Mouse (Mus musculus): ENCODE results near the gene Rmdn2. TPM values are rescaled to one million over a fixed set of nuclear protein-coding genes. Genes with fewer than 3 reads are reported as not detected.

Rmdn2 gene
- polyA plus RNA-seq, 1 experiment from 2014 or later = 12.7 TPM

DNA sequence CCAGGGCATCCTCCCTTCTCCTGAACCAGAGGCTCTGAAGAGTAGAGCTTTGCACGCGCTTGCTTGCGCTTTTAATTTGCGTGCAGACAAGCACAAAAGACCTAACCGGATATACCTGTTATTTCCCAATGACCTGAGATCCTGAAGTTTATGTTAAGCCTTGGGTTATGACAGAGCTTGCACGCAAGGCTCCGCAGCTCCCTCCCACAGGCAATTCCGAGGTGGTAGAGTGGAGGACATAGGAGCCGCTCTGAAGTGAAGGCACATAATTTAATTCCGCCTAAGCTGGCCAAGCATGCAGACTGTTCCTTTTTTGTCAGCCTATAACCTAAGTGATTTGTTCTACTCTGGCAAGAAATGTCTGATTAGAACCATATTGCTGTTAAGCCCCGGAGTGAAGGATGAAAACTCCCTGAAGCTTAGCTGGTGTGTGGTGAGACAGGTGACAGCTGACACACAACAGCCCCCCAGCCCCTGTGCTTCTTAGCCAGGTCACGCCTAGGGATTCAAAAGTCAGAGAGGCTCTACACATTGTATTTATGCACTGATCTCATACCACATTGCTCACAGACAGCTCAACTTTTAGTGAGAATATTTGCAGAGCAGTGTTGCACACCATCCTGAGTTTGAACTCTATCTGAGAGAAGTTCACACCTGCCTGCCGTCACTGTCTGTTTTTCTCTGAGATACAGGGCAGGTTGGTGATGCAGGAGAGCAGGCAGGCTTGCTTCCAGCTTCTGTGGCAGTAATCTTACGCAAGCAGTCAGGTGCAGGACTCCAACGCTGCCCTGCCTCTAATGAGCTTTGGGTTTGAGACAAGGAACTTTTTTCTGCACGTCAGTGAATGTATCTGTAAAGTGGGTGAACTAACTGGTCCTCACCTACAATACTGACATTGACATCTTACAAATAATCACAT is 117.2 kb downstream of the Rmdn2 start:
- DNase-seq (ENCODE audit: low spot score) = peak; percentile 82
- no peaks in the 10 kb centered on the region for H3K36me3 ChIP-seq (ENCODE audit: control insufficient read depth, insufficient read depth, low read length)
- H3K27ac ChIP-seq (replicated peaks; ENCODE audit: low read depth, low read length) = no peak overlapping the region
- WGBS = 17% methylated on average over 16 of the region's 16 CpGs
- peak overlapping the region; percentile 13; the same call in 1 of the 2 replicates for H3K4me3 ChIP-seq (ENCODE audit: low read depth, low read length)
- no peaks in the 10 kb centered on the region for H3K27me3 ChIP-seq (replicated peaks; ENCODE audit: control insufficient read depth, insufficient read depth, low read length)
- no peaks in the 10 kb centered on the region for H3K9me3 ChIP-seq (ENCODE audit: control insufficient read depth, low read length)
- peaks cover 33% of the 10 kb centered on the region for H3K4me1 ChIP-seq (ENCODE audit: control insufficient read depth, insufficient read depth, low read length)
- no peak overlapping the region for H3K9ac ChIP-seq (ENCODE audit: low read depth, low read length)
- peak; percentile 87 for ATAC-seq (ENCODE audit: low read depth)
- peak overlapping the region; percentile 46 for H3K4me2 ChIP-seq (ENCODE audit: low read depth, low read length)

DNA sequence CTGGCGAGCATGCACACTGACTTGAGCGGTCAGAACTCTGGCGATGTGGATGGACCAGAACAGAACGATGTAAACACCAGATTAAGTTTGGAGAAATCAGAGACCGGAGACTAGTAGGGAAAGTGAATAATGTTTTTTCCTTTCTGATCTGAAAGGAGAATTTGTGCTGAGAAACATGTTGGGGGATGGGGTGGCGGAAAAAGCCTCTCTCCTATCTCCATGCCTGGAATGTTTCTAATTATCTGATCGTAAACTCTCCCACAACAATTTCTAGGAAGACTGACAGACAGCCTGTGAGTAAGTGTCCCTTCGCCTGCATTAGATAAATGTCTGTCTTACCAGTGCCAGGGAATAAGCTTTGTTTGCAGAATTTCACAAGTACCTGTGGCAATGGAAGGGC is 119.3 kb downstream of the Rmdn2 start:
- WGBS = 23% methylated on average over 8 of the region's 8 CpGs
- ATAC-seq (ENCODE audit: low read depth) (no peak), DNase-seq (ENCODE audit: low spot score) (no peak)
- no peaks in the 10 kb centered on the region for H3K27me3 ChIP-seq (replicated peaks; ENCODE audit: control insufficient read depth, insufficient read depth, low read length)
- no peaks in the 10 kb centered on the region for H3K36me3 ChIP-seq (ENCODE audit: control insufficient read depth, insufficient read depth, low read length)
- no peak overlapping the region for H3K27ac ChIP-seq (replicated peaks; ENCODE audit: low read depth, low read length)
- no peak overlapping the region for H3K4me3 ChIP-seq (ENCODE audit: low read depth, low read length)
- H3K9me3 ChIP-seq (ENCODE audit: control insufficient read depth, low read length) = no peaks in the 10 kb centered on the region
- H3K4me1 ChIP-seq (ENCODE audit: control insufficient read depth, insufficient read depth, low read length) = peaks cover 33% of the 10 kb centered on the region
- no peak overlapping the region for H3K9ac ChIP-seq (ENCODE audit: low read depth, low read length)
- no peak overlapping the region for H3K4me2 ChIP-seq (ENCODE audit: low read depth, low read length)

DNA sequence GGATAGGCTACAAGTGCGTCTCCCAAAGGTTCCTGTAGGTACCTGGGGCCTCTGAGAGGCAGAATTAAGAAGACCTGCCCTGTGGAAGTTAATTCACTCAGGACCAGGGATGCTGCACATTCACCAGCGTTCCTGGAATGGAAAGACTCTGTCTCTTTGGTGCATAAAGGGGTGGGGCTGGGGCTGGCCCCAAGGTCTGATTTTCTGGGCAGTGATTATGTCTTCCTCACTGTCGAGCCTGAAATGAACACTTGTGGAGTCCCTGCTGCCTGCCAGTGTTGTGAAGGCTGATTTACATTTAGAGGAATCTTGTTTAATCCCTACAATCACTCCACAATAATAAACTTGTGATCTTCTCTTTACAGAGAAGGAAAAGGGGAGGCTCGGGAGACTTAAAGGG is 121.4 kb downstream of the Rmdn2 start:
- WGBS = 55% methylated on average over 4 of the region's 4 CpGs
- Histone ChIP-seq H3K27ac (replicated peaks; ENCODE audit: low read depth, low read length) (no peak overlapping the region), H3K9me3 (ENCODE audit: control insufficient read depth, low read length) (no peaks in the 10 kb centered on the region), H3K27me3 (replicated peaks; ENCODE audit: control insufficient read depth, insufficient read depth, low read length) (no peaks in the 10 kb centered on the region), H3K4me1 (ENCODE audit: control insufficient read depth, insufficient read depth, low read length) (peaks cover 32% of the 10 kb centered on the region), H3K9ac (ENCODE audit: low read depth, low read length) (no peak overlapping the region), H3K4me3 (ENCODE audit: low read depth, low read length) (no peak overlapping the region), H3K36me3 (ENCODE audit: control insufficient read depth, insufficient read depth, low read length) (no peaks in the 10 kb centered on the region), H3K4me2 (ENCODE audit: low read depth, low read length) (no peak overlapping the region)
- ATAC-seq (ENCODE audit: low read depth) (no peak), DNase-seq (ENCODE audit: low spot score) (no peak)

GRCm38 (mm10) chr17:79737598-79737997 is 125.9 kb downstream of the Rmdn2 start:
- H3K9ac ChIP-seq (ENCODE audit: low read depth, low read length) = no peak overlapping the region
- DNase-seq (ENCODE audit: low spot score) (no peak), ATAC-seq (ENCODE audit: low read depth) (no peak)
- H3K27ac ChIP-seq (replicated peaks; ENCODE audit: low read depth, low read length) = no peak overlapping the region
- WGBS = 53% methylated on average over 3 of the region's 3 CpGs
- no peaks in the 10 kb centered on the region for H3K36me3 ChIP-seq (ENCODE audit: control insufficient read depth, insufficient read depth, low read length)
- H3K4me1 ChIP-seq (ENCODE audit: control insufficient read depth, insufficient read depth, low read length) = peaks cover 22% of the 10 kb centered on the region; the same call in 1 of the 2 replicates
- no peak overlapping the region for H3K4me3 ChIP-seq (ENCODE audit: low read depth, low read length)
- H3K27me3 ChIP-seq (replicated peaks; ENCODE audit: control insufficient read depth, insufficient read depth, low read length) = no peaks in the 10 kb centered on the region
- H3K9me3 ChIP-seq (ENCODE audit: control insufficient read depth, low read length) = no peaks in the 10 kb centered on the region
- H3K4me2 ChIP-seq (ENCODE audit: low read depth, low read length) = no peak overlapping the region

DNA sequence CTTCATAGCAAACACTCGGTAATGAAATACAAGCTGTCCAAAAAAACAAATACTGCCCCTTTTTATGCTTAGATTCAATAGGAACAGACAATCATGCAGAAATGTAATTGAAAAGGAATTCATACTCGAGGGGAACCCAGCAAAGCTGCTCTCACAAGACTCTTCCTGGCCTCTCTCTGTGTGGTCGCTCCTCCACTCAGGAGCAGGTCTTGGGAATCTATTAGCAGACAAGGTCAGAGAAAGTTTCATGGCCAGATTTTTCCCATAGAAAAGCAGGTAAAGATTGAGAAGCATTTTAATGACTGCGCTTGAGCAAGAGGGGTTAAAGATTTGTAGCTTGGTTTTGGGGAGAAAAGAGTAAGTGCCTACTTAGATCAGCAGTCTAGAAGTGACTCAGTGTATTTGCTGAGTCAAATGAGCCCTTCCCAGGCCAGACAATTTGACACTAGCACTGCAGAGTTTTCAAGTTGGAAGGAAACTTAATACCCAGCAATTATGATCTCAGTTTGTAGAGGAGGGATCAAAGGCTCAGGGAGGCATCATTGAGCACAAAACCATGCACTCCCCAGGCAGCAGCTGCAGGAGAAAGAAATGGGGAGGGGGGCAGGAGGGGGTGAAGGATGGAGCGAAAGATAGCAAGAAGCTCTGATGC is 127.3 kb downstream of the Rmdn2 start:
- 24% methylated on average over 5 of the region's 5 CpGs for WGBS
- H3K4me2 ChIP-seq (ENCODE audit: low read depth, low read length) = no peak overlapping the region
- peak; percentile 85 for ATAC-seq (ENCODE audit: low read depth)

DNA sequence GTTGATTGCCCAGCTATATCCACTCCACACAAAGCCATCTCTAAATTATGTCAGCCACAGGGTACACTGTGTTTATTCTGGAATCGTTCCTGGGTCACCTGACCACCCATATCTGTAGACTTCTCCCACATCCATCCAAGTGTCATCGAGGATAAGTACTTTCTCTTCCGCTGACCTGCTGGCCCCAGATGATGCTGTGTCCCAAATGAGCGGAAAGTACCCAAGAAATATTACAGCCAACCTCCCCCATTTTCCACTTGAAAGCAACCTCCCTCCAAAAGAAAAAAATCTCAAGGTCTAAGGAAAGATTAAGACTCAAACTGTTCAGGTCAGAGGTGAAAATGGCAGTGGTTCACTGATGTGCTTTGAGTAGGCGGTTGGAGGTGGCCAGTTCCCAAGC is 131.0 kb downstream of the Rmdn2 start:
- WGBS = 69% methylated on average over 5 of the region's 5 CpGs
- ATAC-seq (ENCODE audit: low read depth) (no peak), DNase-seq (ENCODE audit: low spot score) (no peak)
- Histone ChIP-seq H3K4me2 (ENCODE audit: low read depth, low read length) (no peak overlapping the region), H3K9ac (ENCODE audit: low read depth, low read length) (no peak overlapping the region), H3K36me3 (ENCODE audit: control insufficient read depth, insufficient read depth, low read length) (no peaks in the 10 kb centered on the region), H3K4me1 (ENCODE audit: control insufficient read depth, insufficient read depth, low read length) (peaks cover 10% of the 10 kb centered on the region), H3K27ac (replicated peaks; ENCODE audit: low read depth, low read length) (no peak overlapping the region), H3K27me3 (replicated peaks; ENCODE audit: control insufficient read depth, insufficient read depth, low read length) (no peaks in the 10 kb centered on the region), H3K4me3 (ENCODE audit: low read depth, low read length) (no peak overlapping the region), H3K9me3 (ENCODE audit: control insufficient read depth, low read length) (peaks cover 3% of the 10 kb centered on the region)

More for the DNA sequence above, 127.3 kb downstream of the Rmdn2 start:
- H3K27me3 ChIP-seq (replicated peaks; ENCODE audit: control insufficient read depth, insufficient read depth, low read length) = no peaks in the 10 kb centered on the region
- H3K27ac ChIP-seq (replicated peaks; ENCODE audit: low read depth, low read length) = no peak overlapping the region
- H3K4me3 ChIP-seq (ENCODE audit: low read depth, low read length) = no peak overlapping the region
- no peaks in the 10 kb centered on the region for H3K36me3 ChIP-seq (ENCODE audit: control insufficient read depth, insufficient read depth, low read length)
- H3K9ac ChIP-seq (ENCODE audit: low read depth, low read length) = no peak overlapping the region
- DNase-seq (ENCODE audit: low spot score) = peak; percentile 89
- peaks cover 12% of the 10 kb centered on the region; the same call in 1 of the 2 replicates for H3K4me1 ChIP-seq (ENCODE audit: control insufficient read depth, insufficient read depth, low read length)
- H3K9me3 ChIP-seq (ENCODE audit: control insufficient read depth, low read length) = no peaks in the 10 kb centered on the region

Other genes with a start within 250 kb of the Rmdn2 start
- gene Cyp1b1, start 103.2 kb downstream of the Rmdn2 start, polyA plus RNA-seq (2014; fragmentation: Nextera tagmentation; extraction: Ambion mirVana) = 8.6 and 9.9 TPM in 2 replicates